Mouse (Mus musculus): ENCODE data around the gene Prkce.

Gene Prkce

GRCm38 (mm10) chr17:86261067-86261466 lies 93.5 kb downstream of the Prkce start:
- DNase-seq (ENCODE audit: low spot score), result no peak

GRCm38 (mm10) chr17:86263985-86264649 lies 96.5 kb downstream of the Prkce start:
- DNase-seq (ENCODE audit: low spot score), result no peak

GRCm38 (mm10) chr17:86266051-86266450 lies 98.5 kb downstream of the Prkce start:
- no peak for DNase-seq (ENCODE audit: low spot score)

- DNase-seq (ENCODE audit: low spot score), result no peak
These were observed 99.7 kb downstream of the Prkce start for GRCm38 (mm10) chr17:86267126-86267760.

- DNase-seq (ENCODE audit: low spot score), result no peak
These were observed 102.1 kb downstream of the Prkce start for GRCm38 (mm10) chr17:86269639-86270038.

- DNase-seq (ENCODE audit: low spot score), result no peak
These were observed 102.9 kb downstream of the Prkce start for GRCm38 (mm10) chr17:86270523-86270922.

GRCm38 (mm10) chr17:86271277-86271676 lies 103.7 kb downstream of the Prkce start:
- no peak for DNase-seq (ENCODE audit: low spot score)

GRCm38 (mm10) chr17:86272961-86273360 lies 105.4 kb downstream of the Prkce start:
- no peak for DNase-seq (ENCODE audit: low spot score)

- no peak for DNase-seq (ENCODE audit: low spot score)
These were observed 106.2 kb downstream of the Prkce start for GRCm38 (mm10) chr17:86273566-86274349.

- no peak for DNase-seq (ENCODE audit: low spot score)
These were observed 106.8 kb downstream of the Prkce start for GRCm38 (mm10) chr17:86274350-86274744.

- DNase-seq (ENCODE audit: low spot score), result no peak
These were observed 108.8 kb downstream of the Prkce start for GRCm38 (mm10) chr17:86276381-86276780.

GRCm38 (mm10) chr17:86277032-86277798 lies 109.6 kb downstream of the Prkce start:
- DNase-seq (ENCODE audit: low spot score), result no peak

GRCm38 (mm10) chr17:86277999-86278526 lies 110.5 kb downstream of the Prkce start:
- no peak for DNase-seq (ENCODE audit: low spot score)

- no peak for DNase-seq (ENCODE audit: low spot score)
These were observed 112.2 kb downstream of the Prkce start for GRCm38 (mm10) chr17:86279751-86280150.

- no peak for DNase-seq (ENCODE audit: low spot score)
These were observed 116.2 kb downstream of the Prkce start for GRCm38 (mm10) chr17:86283741-86284140.

- no peak for DNase-seq (ENCODE audit: low spot score)
These were observed 117.5 kb downstream of the Prkce start for GRCm38 (mm10) chr17:86285058-86285457.

- peak; percentile 9 for DNase-seq (ENCODE audit: low spot score)
These were observed 119.2 kb downstream of the Prkce start for GRCm38 (mm10) chr17:86286747-86287271.

GRCm38 (mm10) chr17:86292711-86293110 lies 125.1 kb downstream of the Prkce start:
- DNase-seq (ENCODE audit: low spot score), result no peak

- peak; percentile 17 for DNase-seq (ENCODE audit: low spot score)
These were observed 125.7 kb downstream of the Prkce start for GRCm38 (mm10) chr17:86293247-86293744.

- no peak for DNase-seq (ENCODE audit: low spot score)
These were observed 132.0 kb downstream of the Prkce start for GRCm38 (mm10) chr17:86299576-86299975.

- no peak for DNase-seq (ENCODE audit: low spot score)
These were observed 133.4 kb downstream of the Prkce start for GRCm38 (mm10) chr17:86300774-86301595.
